Mouse (Mus musculus) left cerebral cortex, adult 8-10 months (tissue): Measurements from ENCODE around the gene Fcrlb. TPM values are rescaled to one million over a fixed set of nuclear protein-coding genes. Genes with fewer than 3 reads are reported as not detected.
A peak's percentile ranks its signal among the peaks of the same experiment; 100 is the strongest.

Source experiments
- DNase-seq, 2 experiments: peaks; one replicate each; pipeline ENCODE4 v3.0.0; 2022; ENCODE audit warnings: low spot score in 2 of 2
- total RNA-seq, 4 experiments: library from RNA; stranded (reverse); gene quantifications; 2 replicates each; pipeline ENCODE4 v1.2.4; 2022

Gene Fcrlb
- total RNA-seq, 4 experiments from 2014 or later: 0.46 to 1.3 (median 1.1) TPM

DNA sequence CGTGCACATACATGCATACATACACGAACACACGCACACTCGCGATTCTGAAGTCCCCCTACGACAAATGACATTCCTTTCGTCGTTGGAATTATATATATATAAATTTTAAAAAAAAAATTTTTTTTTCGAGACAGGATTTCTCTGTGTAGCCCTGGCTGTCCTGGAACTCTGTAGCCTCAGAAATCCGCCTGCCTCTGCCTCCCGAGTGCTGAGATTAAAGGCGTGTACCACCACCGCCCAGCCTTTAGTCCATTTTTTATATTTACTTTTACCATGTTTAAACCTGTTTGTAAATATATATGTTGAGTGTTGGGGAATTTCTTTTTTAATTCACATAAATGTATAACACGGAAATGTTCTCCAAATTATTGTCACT, 43.8 kb downstream of the Fcrlb start:
- no peak for DNase-seq

DNA sequence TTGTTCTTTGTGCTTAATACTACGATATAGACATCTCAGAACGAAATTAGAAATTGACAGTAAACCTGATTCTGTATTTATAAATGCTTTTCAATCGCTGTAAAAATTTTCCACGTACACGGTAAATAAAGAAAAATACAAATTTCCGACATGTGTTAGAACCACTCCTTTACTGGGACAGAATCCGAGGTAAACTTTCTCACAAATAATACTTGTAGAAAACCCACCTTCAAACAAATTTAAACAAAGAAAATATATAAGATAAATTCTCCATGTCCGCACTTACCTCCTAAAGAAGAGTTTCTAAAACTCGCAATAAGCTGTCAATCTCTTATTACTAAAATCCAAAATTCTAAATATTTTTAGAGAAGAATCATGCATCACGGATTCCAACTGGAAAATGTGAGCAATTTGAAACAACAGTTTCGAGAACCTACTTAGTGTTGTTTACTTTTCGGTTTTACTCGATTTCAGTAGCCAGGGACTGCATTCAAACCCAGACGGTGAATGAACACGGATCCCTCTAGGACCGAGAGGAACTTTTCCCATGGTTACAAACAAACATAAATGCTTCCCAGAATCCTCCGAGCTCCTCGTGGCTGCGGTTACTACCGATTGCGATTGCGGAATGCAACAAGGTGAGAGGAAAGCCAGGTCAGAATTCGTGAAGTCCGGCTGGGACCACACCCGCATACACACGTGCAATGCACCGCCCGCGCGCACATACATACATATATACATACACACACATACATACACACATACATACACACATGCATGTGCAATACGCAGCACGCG, 44.4 kb downstream of the Fcrlb start:
- DNase-seq: peak; percentile 64 to 65

DNA sequence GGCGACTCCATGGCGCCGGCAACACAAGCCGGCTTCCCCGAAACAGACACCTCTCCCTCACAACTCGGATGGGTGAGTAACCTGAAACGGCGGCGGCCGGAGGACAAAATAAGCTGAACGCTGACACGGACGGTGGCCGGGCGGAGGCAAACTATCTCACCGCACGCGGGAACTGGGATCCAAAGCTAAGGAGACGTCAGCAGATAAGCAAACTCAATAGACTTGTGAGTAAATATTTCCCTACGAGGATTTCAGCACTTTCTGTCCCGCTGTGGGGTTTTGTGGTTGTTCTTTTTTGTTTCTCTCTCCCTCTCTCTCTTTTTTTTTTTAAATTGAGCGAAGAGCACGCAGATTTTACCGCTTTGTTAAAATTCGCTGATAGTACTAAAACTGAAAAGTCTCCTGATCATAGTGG, 45.0 kb downstream of the Fcrlb start, which contains the start of gene Atf6:
Atf6 (minus strand) TSS at position 81 of the 415 bp plus-strand sequence.
- peak; percentile 91 to 98 for DNase-seq

DNA sequence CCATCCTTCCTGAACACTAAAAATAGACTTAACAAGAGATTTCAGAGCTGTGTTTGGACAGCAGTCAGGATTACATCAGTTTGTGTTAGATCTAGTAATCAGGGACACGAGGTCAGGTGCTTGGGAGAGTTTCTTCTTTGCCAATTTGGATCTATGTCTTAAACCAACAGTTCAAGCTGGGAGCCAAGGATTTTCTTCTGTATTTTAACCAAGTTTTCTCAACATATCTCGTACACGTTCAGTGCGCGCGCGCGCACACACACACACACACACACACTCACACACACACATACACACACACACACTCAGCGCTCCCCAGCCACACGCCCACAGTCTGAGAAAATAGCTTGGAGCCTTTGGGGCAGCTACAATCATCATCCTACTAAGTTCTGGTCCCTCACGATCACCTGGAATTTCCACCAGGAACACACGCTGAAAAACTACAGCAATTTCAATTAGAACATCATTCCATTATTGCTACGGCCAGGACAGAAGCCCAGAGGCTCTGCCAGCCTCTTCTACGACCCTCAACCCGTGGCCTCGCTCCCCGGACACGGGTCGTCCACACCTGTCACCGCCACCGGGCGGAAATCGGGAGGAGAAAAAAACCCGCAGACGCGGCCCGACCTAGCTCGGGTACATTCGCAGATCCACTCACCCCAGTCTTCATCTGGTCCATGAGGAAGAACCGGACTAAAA, 45.6 kb downstream of the Fcrlb start:
- DNase-seq: no peak

DNA sequence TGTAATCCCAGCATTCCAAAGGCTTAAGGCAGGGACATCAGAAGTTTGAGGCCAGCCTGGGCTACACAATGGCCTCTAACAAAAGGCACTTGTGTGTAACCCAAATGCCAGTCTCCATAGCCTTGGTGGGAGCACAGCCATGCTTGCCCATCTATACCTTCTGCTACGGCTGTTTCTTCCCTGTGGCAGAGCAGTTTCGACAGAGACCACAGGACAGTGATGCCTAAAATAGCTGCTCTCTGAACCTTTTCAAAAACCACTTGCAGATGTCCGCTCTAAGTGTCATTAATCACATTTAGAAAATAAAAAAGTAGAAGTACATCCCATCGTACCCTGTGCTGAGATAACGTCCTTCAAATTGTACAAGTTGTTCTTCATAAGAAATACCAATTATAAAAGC, 47.3 kb downstream of the Fcrlb start:
- DNase-seq: no peak

DNA sequence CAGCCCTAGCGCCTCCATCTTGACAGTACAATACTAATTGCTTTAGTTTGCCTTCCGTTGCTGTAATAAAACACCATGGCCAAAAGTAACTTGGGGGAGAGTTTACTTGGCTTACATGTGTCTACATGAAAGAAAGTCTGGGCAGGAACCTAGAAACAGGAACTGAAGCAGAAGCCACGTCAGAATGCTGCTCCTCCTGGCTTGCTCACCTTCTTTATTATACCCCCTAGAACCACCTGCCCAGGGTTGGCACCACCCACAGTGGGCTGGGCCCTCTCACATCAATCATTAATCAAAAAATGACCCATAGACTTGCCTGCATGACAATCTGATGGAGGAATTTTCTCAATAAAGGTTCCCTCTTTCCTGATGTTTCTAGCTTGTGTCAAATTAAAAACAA, 48.0 kb downstream of the Fcrlb start:
- no peak for DNase-seq

DNA sequence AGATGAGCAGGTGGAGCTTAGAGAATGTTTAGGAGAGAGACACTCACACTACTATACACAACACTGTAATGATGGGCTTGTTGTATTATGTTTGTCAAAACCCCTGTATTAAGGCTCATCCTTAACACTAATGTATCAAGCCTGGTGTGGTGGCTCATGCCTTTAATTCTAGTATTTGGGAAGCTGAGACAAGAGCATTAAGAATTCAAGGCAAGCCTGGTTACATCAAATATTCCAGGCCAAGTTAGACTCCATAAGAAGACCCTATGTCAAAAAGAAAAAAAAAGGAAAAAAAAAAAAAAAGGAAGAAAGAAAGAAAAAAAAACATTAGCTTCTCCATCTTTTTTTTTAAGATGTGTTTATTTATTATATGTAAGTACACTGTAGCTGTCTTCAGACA, 48.5 kb downstream of the Fcrlb start:
- DNase-seq: no peak

DNA sequence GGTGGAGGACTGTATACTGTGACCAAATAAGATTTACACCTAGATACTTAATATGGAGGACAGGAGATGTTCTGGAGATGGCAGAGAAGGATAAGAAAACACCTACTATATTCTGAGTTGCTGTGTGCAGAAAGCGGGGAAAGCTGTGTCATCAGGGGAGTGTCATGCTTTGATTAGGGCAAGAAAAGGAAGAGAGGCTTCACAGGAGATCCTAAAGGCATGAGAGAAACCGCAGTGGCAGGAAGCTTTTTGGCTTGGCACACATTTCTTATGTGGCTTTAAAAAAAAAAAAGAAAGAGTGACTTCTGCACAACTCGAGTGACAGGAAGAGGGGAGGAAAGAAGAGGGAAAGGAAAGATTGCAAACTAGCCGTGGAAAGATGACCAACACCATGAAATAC, 49.7 kb downstream of the Fcrlb start:
- no peak for DNase-seq

DNA sequence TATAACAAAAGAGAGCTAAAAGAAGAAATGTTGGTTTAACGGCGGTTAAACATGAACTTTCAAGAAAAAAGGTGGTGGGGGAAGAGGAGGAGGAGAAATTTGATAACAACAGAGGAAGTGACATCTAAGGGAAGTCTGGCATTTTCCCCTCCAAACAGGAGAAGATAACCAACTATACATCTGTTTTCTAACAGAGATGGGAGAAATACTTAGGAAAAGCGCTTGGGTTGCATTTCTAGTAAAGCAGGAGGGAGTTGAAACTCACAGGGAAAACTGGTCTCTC, 50.4 kb downstream of the Fcrlb start:
- no peak for DNase-seq

DNA sequence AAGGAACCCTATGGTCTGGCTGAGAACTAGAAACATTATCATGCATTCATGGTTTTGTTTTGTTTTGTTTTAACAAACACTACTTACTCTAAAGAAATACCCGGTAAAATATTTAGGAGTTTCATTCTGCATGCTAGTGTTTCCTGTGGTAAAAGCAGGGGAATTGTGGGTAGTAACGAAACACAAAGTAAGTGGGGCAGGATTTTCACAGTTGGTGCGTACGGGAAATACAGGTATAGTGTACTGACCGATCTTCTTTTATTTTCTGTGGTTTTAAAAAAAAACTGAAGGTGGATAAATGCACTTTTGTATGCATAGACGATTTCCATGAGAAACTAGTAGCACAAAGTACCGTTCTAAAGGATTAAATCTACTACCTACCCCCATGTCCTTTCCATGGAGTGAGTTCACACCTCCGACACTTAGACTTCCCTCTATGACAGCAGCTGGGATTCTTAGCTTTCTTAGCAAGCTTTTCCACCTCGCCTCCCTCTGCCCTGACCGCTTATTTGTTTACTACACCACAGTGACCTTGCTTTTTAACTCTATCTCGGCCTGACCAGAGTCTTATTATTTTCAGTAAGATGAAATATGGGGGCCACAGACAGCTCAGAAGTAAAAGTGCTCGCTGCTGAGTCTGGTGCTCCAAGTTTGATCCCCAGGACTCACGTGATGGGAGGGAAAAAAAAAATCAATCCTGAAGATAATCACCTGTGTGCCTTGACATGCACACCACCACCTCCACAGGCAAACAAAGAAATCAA, 50.9 kb downstream of the Fcrlb start:
- no peak for DNase-seq

DNA sequence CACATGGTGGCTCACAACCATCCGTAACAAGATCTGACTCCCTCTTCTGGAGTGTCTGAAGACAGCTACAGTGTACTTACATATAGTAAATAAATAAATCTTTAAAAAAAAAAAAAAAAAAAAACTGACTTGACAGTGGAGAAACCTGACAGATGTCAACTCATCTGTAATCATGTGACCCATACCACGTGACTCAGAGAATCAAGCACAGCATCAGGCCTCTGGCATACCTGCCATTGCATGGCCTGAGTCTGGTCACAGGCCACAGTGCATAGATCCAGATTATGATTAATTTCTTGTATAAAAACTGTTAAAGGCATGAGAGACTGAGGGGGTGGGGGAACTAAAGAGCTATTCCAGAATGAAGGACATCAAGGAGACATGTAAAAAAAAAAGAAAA, 53.9 kb downstream of the Fcrlb start:
- DNase-seq: no peak

DNA sequence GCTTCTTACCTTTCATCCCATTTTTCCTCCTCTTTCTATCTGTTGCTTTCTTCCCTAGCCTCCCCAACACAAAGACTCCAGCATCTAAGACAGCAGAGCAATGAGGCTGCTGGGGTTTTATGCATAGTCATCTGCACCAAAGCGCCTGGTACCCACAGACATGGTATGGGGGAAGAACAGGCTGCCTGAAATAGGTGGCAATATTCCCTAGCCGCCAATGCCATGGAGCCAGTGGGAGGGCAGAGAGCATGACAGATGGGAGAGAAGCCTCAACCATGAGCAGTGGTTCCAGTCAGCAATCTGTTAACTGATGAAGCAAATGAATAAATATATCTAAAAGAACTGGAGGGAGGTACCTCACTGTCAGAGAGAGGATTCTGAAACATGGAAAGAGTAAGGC, 55.4 kb downstream of the Fcrlb start:
- DNase-seq: peak in 1 of 2 experiments; percentile 36

Other genes with a start within 250 kb of the Fcrlb start
- gene Atf6, start 45.2 kb downstream of the Fcrlb start, total RNA-seq: 10 to 100 TPM; 51.3 to 62.1 (median 55.1) TPM
- under 1 TPM in 3 of 4 experiments, not detected in 1; 0.46 to 0.87 (median 0.48) TPM for gene Gm26620, start 27.9 kb downstream of the Fcrlb start, total RNA-seq
- gene Dusp12, start 27.4 kb downstream of the Fcrlb start, total RNA-seq: 10 to 100 TPM; 17.1 to 23.1 (median 19.1) TPM
- gene Fcrla, start 14.6 kb upstream of the Fcrlb start, total RNA-seq: not detected
- gene Fcgr2b, start 63.6 kb upstream of the Fcrlb start, total RNA-seq: 10 to 100 TPM in 2 of 4 experiments, 1 to 10 TPM in 2; 4.8 to 24.1 (median 10.7) TPM
- under 1 TPM in 3 of 4 experiments, not detected in 1; 0.30 to 0.72 (median 0.43) TPM for gene Fcgr4, start 106.0 kb upstream of the Fcrlb start, total RNA-seq
- gene Fcgr3, start 152.0 kb upstream of the Fcrlb start, total RNA-seq: 10 to 100 TPM; 10.6 to 36.7 (median 22.6) TPM
- gene Cfap126, start 201.0 kb upstream of the Fcrlb start, total RNA-seq: 1 to 10 TPM; 1.0 to 1.8 (median 1.2) TPM
- gene Sdhc, start 237.7 kb upstream of the Fcrlb start, total RNA-seq: 100 to 1,000 TPM; 196 to 228 (median 209) TPM
- gene Mpz, start 237.8 kb upstream of the Fcrlb start, total RNA-seq: under 1 TPM; 0.30 to 0.53 (median 0.35) TPM